ENCODE assay signal across 9 mouse cellular contexts in the genomic region with DNA sequence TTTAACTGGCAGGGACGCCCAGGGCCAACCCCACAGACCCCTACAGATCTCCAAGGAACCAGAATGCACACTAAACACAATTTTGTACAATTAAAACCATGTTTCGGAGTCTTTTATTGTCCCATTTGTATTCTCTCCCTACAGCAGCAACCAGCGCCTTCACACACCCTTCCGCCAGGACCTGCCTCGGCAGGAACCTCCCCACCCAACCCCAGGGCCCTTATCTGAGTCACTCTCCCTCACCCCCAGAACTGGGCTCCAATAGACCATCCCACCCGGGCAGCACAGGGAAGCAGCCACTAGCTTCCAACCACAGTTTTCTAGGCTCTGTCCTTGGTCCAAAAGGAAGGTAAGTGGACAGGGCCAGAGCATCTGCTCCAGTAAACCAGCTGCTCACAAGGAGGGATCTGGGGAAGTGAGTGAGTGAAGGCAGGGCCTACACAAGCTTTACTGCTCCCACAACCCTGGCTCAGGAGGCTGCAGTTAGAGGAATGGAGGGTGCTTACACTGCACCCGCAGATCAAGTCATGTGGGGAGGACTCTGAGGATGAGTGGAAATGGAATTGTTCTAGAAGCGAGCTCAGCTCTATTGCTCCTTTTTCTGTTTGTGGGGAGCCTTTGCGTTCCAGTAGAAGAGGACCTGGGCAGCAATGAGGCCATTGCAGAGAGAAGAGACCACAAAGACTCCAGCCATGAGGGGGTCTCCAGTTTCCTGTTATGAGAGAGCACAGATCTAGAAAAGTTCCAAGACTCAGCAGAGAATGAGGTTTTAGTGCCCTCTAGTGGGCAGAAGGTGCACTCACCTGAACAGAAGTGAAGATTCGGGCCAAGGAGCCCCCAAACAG. TPM values are rescaled to one million over a fixed set of nuclear protein-coding genes. Genes with fewer than 3 reads are reported as not detected.
DNase-seq lines count a peak whose midpoint lies in the region; ATAC-seq lines count a peak whose summit lies in the region.
"Had no signal": no experiment of that assay in that cellular context is flagged by ENCODE, and none has a peak within 500 bp of the region (broad histone marks: within the 10 kb centered on the region; RNA-seq: fewer than 3 reads in every experiment).

No protein-coding gene starts in this region.

- peak overlapping the region; percentile 70; the same call in 1 of the 2 replicates for H3K9ac ChIP-seq in heart, embryonic 13.5 days
- H3K9ac ChIP-seq in limb, embryonic 13.5 days, result 0 out of 2 replicates have a peak overlapping the region, but pooled peaks have one; percentile 4
- H3K9ac ChIP-seq: lung, embryonic 15.5 days had no signal

- H3K4me2 ChIP-seq in heart, embryonic 13.5 days, result no peak overlapping the region
- H3K4me2 ChIP-seq in limb, embryonic 13.5 days (replicated peaks), result peak overlapping the region; percentile 14; the same call in 1 of the 2 replicates
- H3K4me2 ChIP-seq: lung, embryonic 15.5 days had no signal

- no peak overlapping the region for H3K4me3 ChIP-seq in heart, embryonic 13.5 days
- H3K4me3 ChIP-seq in limb, embryonic 13.5 days, result no peak overlapping the region; the same call in 1 of the 2 replicates
- H3K4me3 ChIP-seq: lung, embryonic 15.5 days had no signal

- no peaks in the 10 kb centered on the region for H3K27me3 ChIP-seq in heart, embryonic 13.5 days (replicated peaks)
- H3K27me3 ChIP-seq in limb, embryonic 13.5 days, result no peaks in the 10 kb centered on the region
- H3K27me3 ChIP-seq: lung, embryonic 15.5 days had no signal

- WGBS in heart, embryonic 13.5 days, result 71% methylated on average over 10 of the region's 10 CpGs
- WGBS in limb, embryonic 13.5 days, result 77% methylated on average over 10 of the region's 10 CpGs

- ATAC-seq in CD4-positive, CD25-positive, alpha-beta regulatory T cell, adult 4 months, result peak; percentile 45
- ATAC-seq in heart, embryonic 13.5 days (ENCODE audit: extremely low read depth, insufficient number of reproducible peaks, low FRiP score, low TSS enrichment), result no peak
- ATAC-seq in limb, embryonic 13.5 days (ENCODE audit: low FRiP score, low read depth), result no peak

- no peaks in the 10 kb centered on the region for H3K9me3 ChIP-seq in heart, embryonic 13.5 days
- no peaks in the 10 kb centered on the region for H3K9me3 ChIP-seq in limb, embryonic 13.5 days
- H3K9me3 ChIP-seq: lung, embryonic 15.5 days had no signal

- peak; percentile 22 to 66 for DNase-seq in heart, adult 18-20 months
- no peak for DNase-seq in heart, postnatal 25 days (ENCODE audit: low spot score)
- DNase-seq in cerebellum, postnatal 10 days, result peak; percentile 75 to 82
- peak; percentile 56 to 61 for DNase-seq in natural killer cell, adult 2 months (ENCODE audit: low spot score in 2 of 2)
- no peak for DNase-seq in layer of hippocampus, postnatal 36 days

- H3K27ac ChIP-seq in heart, embryonic 13.5 days (replicated peaks), result no peak overlapping the region
- H3K27ac ChIP-seq in limb, embryonic 13.5 days, result peak overlapping the region; percentile 11; the same call in 1 of the 2 replicates
- H3K27ac ChIP-seq: lung, embryonic 15.5 days had no signal

- H3K36me3 ChIP-seq in heart, embryonic 13.5 days, result peaks cover 71% of the 10 kb centered on the region
- peaks cover 68% of the 10 kb centered on the region for H3K36me3 ChIP-seq in limb, embryonic 13.5 days

- H3K4me1 ChIP-seq in heart, embryonic 13.5 days, result peaks cover 38% of the 10 kb centered on the region
- peaks cover 32% of the 10 kb centered on the region for H3K4me1 ChIP-seq in limb, embryonic 13.5 days

- intact Hi-C loops in heart, postnatal 25 days (cut with DNase I), result loop anchor here (1.0 to 10.0 kb wide), 2 partner anchors 28 to 218 kb away; partner anchors contain the start of gene Tmem95

RNA-seq across cellular contexts. Expression of gene Sox15, which starts 1.7 kb away (rescaled TPM):
- total RNA-seq in heart, adult 18-20 months (2021), result not detected
- total RNA-seq in heart, postnatal 25 days (2021), result not detected
- polyA plus RNA-seq in CD4-positive, CD25-positive, alpha-beta regulatory T cell, adult 4 months (2017; shearing (Covaris generic)), result under 1 TPM in 1 of 2 experiments, not detected in 1; 0.81 TPM
- not detected in 2 replicates for polyA plus RNA-seq in heart, embryonic 13.5 days (2015; fragmentation: Nextera tagmentation; extraction: Ambion mirVana)
- polyA plus RNA-seq in limb, embryonic 13.5 days (2015; fragmentation: Nextera tagmentation; extraction: Ambion mirVana), result 0.57 and 0.69 TPM in 2 replicates
- not detected for total RNA-seq in layer of hippocampus, postnatal 36 days (2021)

RNA-seq across cellular contexts. Expression of gene Mpdu1, which starts 5.6 kb away (rescaled TPM):
- 10 to 100 TPM; 12.3 to 15.6 TPM for total RNA-seq in heart, adult 18-20 months (2021)
- total RNA-seq in heart, postnatal 25 days (2021), result 10 to 100 TPM; 15.2 to 16.5 TPM
- 10 to 100 TPM; 34.8 to 85.1 TPM for polyA plus RNA-seq in CD4-positive, CD25-positive, alpha-beta regulatory T cell, adult 4 months (2017; shearing (Covaris generic))
- 51.3 and 52.0 TPM in 2 replicates for polyA plus RNA-seq in heart, embryonic 13.5 days (2015; fragmentation: Nextera tagmentation; extraction: Ambion mirVana)
- 59.3 and 66.8 TPM in 2 replicates for polyA plus RNA-seq in limb, embryonic 13.5 days (2015; fragmentation: Nextera tagmentation; extraction: Ambion mirVana)
- total RNA-seq in layer of hippocampus, postnatal 36 days (2021), result 10 to 100 TPM; 55.0 to 58.8 TPM

RNA-seq across cellular contexts. Expression of gene Cd68, which starts 9.1 kb away (rescaled TPM):
- 10 to 100 TPM in 1 of 2 experiments, 1 to 10 TPM in 1; 7.3 to 10.5 TPM for total RNA-seq in heart, adult 18-20 months (2021)
- 1 to 10 TPM; 7.1 to 7.7 TPM for total RNA-seq in heart, postnatal 25 days (2021)
- polyA plus RNA-seq in CD4-positive, CD25-positive, alpha-beta regulatory T cell, adult 4 months (2017; shearing (Covaris generic)), result 1 to 10 TPM; 3.0 to 5.8 TPM
- 8.8 and 10.5 TPM in 2 replicates for polyA plus RNA-seq in heart, embryonic 13.5 days (2015; fragmentation: Nextera tagmentation; extraction: Ambion mirVana)
- polyA plus RNA-seq in limb, embryonic 13.5 days (2015; fragmentation: Nextera tagmentation; extraction: Ambion mirVana), result 12.0 and 14.8 TPM in 2 replicates
- 10 to 100 TPM; 11.9 to 13.5 TPM for total RNA-seq in layer of hippocampus, postnatal 36 days (2021)

RNA-seq across cellular contexts. Expression of gene Eif4a1, which starts 15.4 kb away (rescaled TPM):
- total RNA-seq in heart, adult 18-20 months (2021), result 100 to 1,000 TPM; 185 to 188 TPM
- 100 to 1,000 TPM; 201 to 206 TPM for total RNA-seq in heart, postnatal 25 days (2021)
- polyA plus RNA-seq in CD4-positive, CD25-positive, alpha-beta regulatory T cell, adult 4 months (2017; shearing (Covaris generic)), result 100 to 1,000 TPM; 166 to 236 TPM
- 372 and 373 TPM in 2 replicates for polyA plus RNA-seq in heart, embryonic 13.5 days (2015; fragmentation: Nextera tagmentation; extraction: Ambion mirVana)
- 560 and 570 TPM in 2 replicates for polyA plus RNA-seq in limb, embryonic 13.5 days (2015; fragmentation: Nextera tagmentation; extraction: Ambion mirVana)
- 100 to 1,000 TPM; 352 to 354 TPM for total RNA-seq in layer of hippocampus, postnatal 36 days (2021)

RNA-seq across cellular contexts. Expression of gene Fxr2, which starts 24.0 kb away (rescaled TPM):
- total RNA-seq in heart, adult 18-20 months (2021), result 10 to 100 TPM; 91.3 to 97.2 TPM
- 10 to 100 TPM; 81.8 to 84.9 TPM for total RNA-seq in heart, postnatal 25 days (2021)
- polyA plus RNA-seq in CD4-positive, CD25-positive, alpha-beta regulatory T cell, adult 4 months (2017; shearing (Covaris generic)), result 10 to 100 TPM; 11.0 to 11.2 TPM
- 22.1 and 25.6 TPM in 2 replicates for polyA plus RNA-seq in heart, embryonic 13.5 days (2015; fragmentation: Nextera tagmentation; extraction: Ambion mirVana)
- polyA plus RNA-seq in limb, embryonic 13.5 days (2015; fragmentation: Nextera tagmentation; extraction: Ambion mirVana), result 37.3 and 38.0 TPM in 2 replicates
- total RNA-seq in layer of hippocampus, postnatal 36 days (2021), result 100 to 1,000 TPM; 147 to 153 TPM

Comparison
In these comparisons a context has a peak if more than half of its experiments do, and no peak if none do; other contexts are left out.
1. DNase-seq: peak in heart, adult 18-20 months (2 of 2), cerebellum, postnatal 10 days (2 of 2) and natural killer cell, adult 2 months (2 of 2); none in heart, postnatal 25 days (single experiment) and layer of hippocampus, postnatal 36 days (0 of 2).